Mouse (Mus musculus): ENCODE results near the gene Rpl3l. TPM values are rescaled to one million over a fixed set of nuclear protein-coding genes. Genes with fewer than 3 reads are reported as not detected.

The Rpl3l gene
- total and polyA plus RNA-seq, 3 experiments: 0.12 to 0.24 TPM; not detected in 1

- no peaks in the 10 kb centered on the region for H3K9me3 ChIP-seq (replicated peaks; ENCODE audit: insufficient read depth, low read length)
- no peak overlapping the region for H3K9ac ChIP-seq (ENCODE audit: control insufficient read depth, low read depth, low read length, poor library complexity, severe bottlenecking)
- no peak for DNase-seq (ENCODE audit: low read depth, low spot score)
- peaks cover 0 to 8% of the 10 kb centered on the region in 2 experiments; a peak in 1 of 4 replicates for H3K4me1 ChIP-seq (ENCODE audit: control insufficient read depth in 1 of 2, insufficient read depth in 2 of 2, low read length in 2 of 2)
- H3K79me2 ChIP-seq (ENCODE audit: control insufficient read depth, insufficient read depth, low read length, poor library complexity): peaks cover 3% of the 10 kb centered on the region; the same call in 1 of the 2 replicates
- H3K4me3 ChIP-seq (ENCODE audit: control insufficient read depth in 1 of 2, insufficient read depth in 1 of 2, low read depth in 2 of 2, low read length in 2 of 2): no peak overlapping the region
- peaks cover 0 to 4% of the 10 kb centered on the region in 2 experiments; a peak in 2 of 4 replicates for H3K36me3 ChIP-seq (ENCODE audit: control insufficient read depth in 1 of 2, insufficient read depth in 2 of 2, low read length in 2 of 2)
- no peak overlapping the region for H3K27ac ChIP-seq (ENCODE audit: control insufficient read depth, low read depth, low read length)
- no peaks in the 10 kb centered on the region for H3K27me3 ChIP-seq (ENCODE audit: control insufficient read depth in 1 of 2, insufficient read depth in 2 of 2, low read length in 2 of 2)
- TF ChIP-seq EP300 (IDR thresholded peaks at IDR 0.05; ENCODE audit: low read depth in 1 of 2, low read length in 2 of 2) (no peak), NELFE (IDR thresholded peaks at IDR 0.05; ENCODE audit: low read depth, low read length) (no peak), UBTF (IDR thresholded peaks at IDR 0.05; ENCODE audit: borderline replicate concordance, insufficient read depth, low read depth, low read length) (no peak), SIN3A (IDR thresholded peaks at IDR 0.05; ENCODE audit: low read length) (no peak), SMC3 (IDR thresholded peaks at IDR 0.05; ENCODE audit: low read depth, low read length) (no peak), POLR2AphosphoS5 (IDR thresholded peaks at IDR 0.05; ENCODE audit: borderline replicate concordance, low read depth, low read length) (no peak)
Measured at GRCm38 (mm10) chr17:24701251-24701650, 26.4 kb upstream of the Rpl3l start.

- DNase-seq (ENCODE audit: low read depth, low spot score): no peak
- no peak overlapping the region for H3K9ac ChIP-seq (ENCODE audit: control insufficient read depth, low read depth, low read length, poor library complexity, severe bottlenecking)
- peaks cover 0 to 2% of the 10 kb centered on the region in 2 experiments; a peak in 1 of 4 replicates for H3K4me1 ChIP-seq (ENCODE audit: control insufficient read depth in 1 of 2, insufficient read depth in 2 of 2, low read length in 2 of 2)
- H3K36me3 ChIP-seq (ENCODE audit: control insufficient read depth in 1 of 2, insufficient read depth in 2 of 2, low read length in 2 of 2): peaks cover 0 to 5% of the 10 kb centered on the region in 2 experiments; a peak in 2 of 4 replicates
- no peaks in the 10 kb centered on the region for H3K9me3 ChIP-seq (replicated peaks; ENCODE audit: insufficient read depth, low read length)
- no peak overlapping the region for H3K4me3 ChIP-seq (ENCODE audit: control insufficient read depth in 1 of 2, insufficient read depth in 1 of 2, low read depth in 2 of 2, low read length in 2 of 2)
- H3K79me2 ChIP-seq (ENCODE audit: control insufficient read depth, insufficient read depth, low read length, poor library complexity): peaks cover 7% of the 10 kb centered on the region
- no peak for TF ChIP-seq CHD2 (IDR thresholded peaks at IDR 0.05; ENCODE audit: low read length)
- no peak overlapping the region for H3K27ac ChIP-seq (ENCODE audit: control insufficient read depth, low read depth, low read length)
- no peaks in the 10 kb centered on the region for H3K27me3 ChIP-seq (ENCODE audit: control insufficient read depth in 1 of 2, insufficient read depth in 2 of 2, low read length in 2 of 2)
Measured at GRCm38 (mm10) chr17:24705821-24706220, 21.8 kb upstream of the Rpl3l start.

GRCm38 (mm10) chr17:24706982-24707800 lies 20.4 kb upstream of the Rpl3l start, which contains the start of gene Tbl3:
Gene Tbl3, minus strand, starts transcription at chr17:24707660.
- Histone ChIP-seq H3K27me3 (ENCODE audit: control insufficient read depth in 1 of 2, insufficient read depth in 2 of 2, low read length in 2 of 2) (no peaks in the 10 kb centered on the region), H3K4me3 (ENCODE audit: control insufficient read depth in 1 of 2, insufficient read depth in 1 of 2, low read depth in 2 of 2, low read length in 2 of 2) (peak within 1 kb of the TSS; percentile 89 to 100), H3K9me3 (replicated peaks; ENCODE audit: insufficient read depth, low read length) (no peaks in the 10 kb centered on the region), H3K79me2 (ENCODE audit: control insufficient read depth, insufficient read depth, low read length, poor library complexity) (peaks cover 7% of the 10 kb centered on the region), H3K27ac (ENCODE audit: control insufficient read depth, low read depth, low read length) (peak within 1 kb of the TSS; percentile 88), H3K36me3 (ENCODE audit: control insufficient read depth in 1 of 2, insufficient read depth in 2 of 2, low read length in 2 of 2) (peaks cover 0 to 5% of the 10 kb centered on the region in 2 experiments; a peak in 2 of 4 replicates), H3K9ac (ENCODE audit: control insufficient read depth, low read depth, low read length, poor library complexity, severe bottlenecking) (peak within 1 kb of the TSS; percentile 85), H3K4me1 (ENCODE audit: control insufficient read depth in 1 of 2, insufficient read depth in 2 of 2, low read length in 2 of 2) (peaks cover 0 to 2% of the 10 kb centered on the region in 2 experiments; a peak in 1 of 4 replicates)
- peak; percentile 96 for DNase-seq (ENCODE audit: low read depth, low spot score)
- TF ChIP-seq POLR2A (IDR thresholded peaks at IDR 0.05; ENCODE audit: control insufficient read depth in 1 of 2, insufficient read depth in 1 of 2, low read depth in 1 of 2, low read length in 2 of 2, poor library complexity in 1 of 2): peak; percentile 68 to 89; a peak in 3 of 4 replicates
- no peak for TF ChIP-seq POLR2AphosphoS5 (IDR thresholded peaks at IDR 0.05; ENCODE audit: borderline replicate concordance, low read depth, low read length)
- peak; percentile 26; the same call in 1 of the 2 replicates for TF ChIP-seq MYB (IDR thresholded peaks at IDR 0.05; ENCODE audit: low read depth, low read length)
- TF ChIP-seq CHD2 (IDR thresholded peaks at IDR 0.05; ENCODE audit: low read length): no peak
- peak; percentile 92 for TF ChIP-seq HCFC1 (IDR thresholded peaks at IDR 0.05; ENCODE audit: low read depth, low read length)
- peak; percentile 42 for TF ChIP-seq ELF1 (IDR thresholded peaks at IDR 0.05; ENCODE audit: low read depth, low read length)
- peak; percentile 79 for TF ChIP-seq ZMIZ1 (IDR thresholded peaks at IDR 0.05; ENCODE audit: low read depth, low read length)
- TF ChIP-seq USF1 (IDR thresholded peaks at IDR 0.05; ENCODE audit: low read depth, low read length): no peak
- no peak for TF ChIP-seq MAFK (IDR thresholded peaks at IDR 0.05; ENCODE audit: borderline replicate concordance, low read depth, low read length)
- TF ChIP-seq TAL1 (IDR thresholded peaks at IDR 0.05; ENCODE audit: low read length): peak; percentile 87
- 0 out of 2 replicates have a peak, but pooled peaks have one; percentile 7 for TF ChIP-seq BHLHE40 (IDR thresholded peaks at IDR 0.05; ENCODE audit: borderline replicate concordance, low read depth, low read length)
- peak; percentile 87 for TF ChIP-seq POLR2AphosphoS2 (IDR thresholded peaks at IDR 0.05; ENCODE audit: low read length)
- peak; percentile 72 for TF ChIP-seq TCF12 (IDR thresholded peaks at IDR 0.05; ENCODE audit: low read depth, low read length)
- no peak; the same call in 1 of the 2 replicates for TF ChIP-seq KAT2A (conservative IDR thresholded peaks at IDR 0.05; ENCODE audit: low read depth, low read length)
- TF ChIP-seq MAX (IDR thresholded peaks at IDR 0.05; ENCODE audit: low read length): peak; percentile 89
- TF ChIP-seq MEF2A (IDR thresholded peaks at IDR 0.05; ENCODE audit: extremely low read depth, insufficient replicate concordance, low read depth, low read length, poor library complexity, severe bottlenecking): no peak
- no peak for TF ChIP-seq UBTF (IDR thresholded peaks at IDR 0.05; ENCODE audit: borderline replicate concordance, insufficient read depth, low read depth, low read length)
- TF ChIP-seq GATA1 (IDR thresholded peaks at IDR 0.05; ENCODE audit: low read depth, low read length): peak; percentile 79
- TF ChIP-seq SIN3A (IDR thresholded peaks at IDR 0.05; ENCODE audit: low read length): peak; percentile 97
- no peak for TF ChIP-seq CTCF (IDR thresholded peaks at IDR 0.05 in 2 of 3, conservative IDR thresholded peaks at IDR 0.05 in 1 of 3; ENCODE audit: control insufficient read depth in 1 of 3, insufficient read depth in 1 of 3, low read depth in 2 of 3, low read length in 3 of 3, poor library complexity in 1 of 3, severe bottlenecking in 1 of 3)

Measured in MEL (cell line).